Mouse (Mus musculus) cerebellum, postnatal 4 days (tissue): Measurements from ENCODE around the gene Fgfr2.
"Not testable (repeated sequence)": the region's sequence is repeated elsewhere in the genome, so short reads cannot be mapped to it uniquely, and the experiment has no call there.

Source experiments
- DNase-seq, 2 experiments: peaks; one replicate each; pipeline ENCODE4 v3.0.0; 2022; ENCODE audit warnings: low spot score in 2 of 2, mixed read lengths in 1 of 2

Fgfr2 gene

DNA sequence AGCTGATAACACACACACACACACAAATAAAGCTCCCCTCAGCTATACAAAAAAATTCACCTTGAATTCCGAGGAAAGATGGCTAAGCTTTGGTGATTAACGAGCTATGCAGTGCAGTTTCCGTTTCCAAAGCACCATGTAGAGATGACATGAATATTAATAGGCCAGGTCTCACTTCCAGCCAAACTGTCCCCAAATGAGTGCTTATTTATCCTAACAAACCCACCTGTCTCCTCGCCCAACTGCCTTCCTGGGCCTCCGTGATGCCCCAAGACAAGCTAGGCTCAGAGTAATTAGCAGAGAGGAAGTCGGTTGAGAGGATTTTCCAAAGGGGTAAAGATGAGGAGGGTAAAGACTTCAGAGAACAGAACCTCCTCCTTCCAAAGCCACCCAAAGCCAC, 2652.1 kb downstream of the Fgfr2 start:
- DNase-seq = no peak

DNA sequence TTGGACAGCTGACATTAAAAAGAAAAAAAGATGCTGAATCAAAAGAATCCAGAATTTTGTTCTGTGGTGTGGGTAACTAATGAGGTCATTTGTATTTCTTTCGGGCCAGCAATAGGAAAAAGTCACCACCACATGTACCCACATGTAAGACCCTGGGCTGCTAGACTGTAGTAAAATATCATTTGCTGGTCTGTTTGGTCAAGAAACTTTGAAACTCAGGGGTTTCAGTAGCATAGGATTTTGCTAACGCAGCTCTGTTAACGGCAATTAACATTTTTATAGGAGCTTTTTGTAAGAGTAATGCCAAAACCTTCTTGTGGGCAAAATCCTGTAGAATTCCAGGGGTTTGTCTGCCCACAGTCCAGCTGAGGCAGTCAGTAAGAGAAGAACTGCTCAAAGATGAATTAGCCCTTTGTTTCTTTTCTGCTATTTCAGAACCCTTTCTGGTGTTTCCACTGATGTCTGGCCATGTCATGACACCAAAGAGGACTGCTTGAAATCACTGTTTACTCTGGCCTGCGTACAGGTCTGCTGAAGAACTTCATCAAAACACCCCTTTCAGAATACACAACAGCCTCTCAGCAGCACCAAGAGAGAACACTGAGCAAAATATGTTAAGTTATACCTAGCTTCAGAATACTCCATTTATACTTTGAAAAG, 2667.4 kb downstream of the Fgfr2 start:
- no peak for DNase-seq

DNA sequence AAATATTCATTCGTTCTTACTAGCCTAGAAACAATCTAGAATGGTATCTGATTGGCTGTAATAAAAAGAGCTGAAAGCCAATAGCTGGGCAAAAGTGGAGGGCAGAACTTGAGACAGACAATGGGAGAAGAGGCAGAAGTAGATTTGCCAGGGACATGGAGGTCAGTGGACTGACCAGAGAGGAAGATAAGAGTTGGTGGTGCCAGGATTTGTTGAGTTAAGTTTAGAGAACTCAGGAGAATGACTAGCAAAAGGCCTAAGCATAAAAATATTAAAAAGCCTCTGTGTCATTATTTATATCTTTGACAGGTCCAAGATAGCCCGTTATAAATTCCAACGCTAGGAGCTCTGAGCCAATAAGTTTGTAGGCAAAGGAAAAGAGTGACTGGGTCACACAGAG, 2668.9 kb downstream of the Fgfr2 start:
- no peak for DNase-seq

DNA sequence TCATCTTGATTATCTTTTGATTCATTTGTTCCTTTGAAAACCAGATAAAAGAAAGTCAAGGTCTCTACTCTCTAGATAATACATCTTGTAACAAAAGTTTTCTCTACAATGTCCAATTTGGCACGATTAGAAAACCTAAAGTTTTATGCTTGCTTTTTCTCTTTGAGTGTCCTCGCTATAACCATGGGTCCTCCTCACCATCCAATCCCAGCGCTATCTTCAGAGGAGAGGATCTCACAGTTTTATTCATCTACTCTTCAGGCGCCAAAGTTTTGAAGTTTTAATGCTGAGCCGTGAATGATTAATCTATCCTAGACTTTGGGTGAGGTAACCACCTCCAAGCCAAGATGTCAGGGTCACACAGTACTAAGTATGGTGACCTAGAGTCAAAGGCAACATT, 2687.4 kb downstream of the Fgfr2 start:
- no peak for DNase-seq

DNA sequence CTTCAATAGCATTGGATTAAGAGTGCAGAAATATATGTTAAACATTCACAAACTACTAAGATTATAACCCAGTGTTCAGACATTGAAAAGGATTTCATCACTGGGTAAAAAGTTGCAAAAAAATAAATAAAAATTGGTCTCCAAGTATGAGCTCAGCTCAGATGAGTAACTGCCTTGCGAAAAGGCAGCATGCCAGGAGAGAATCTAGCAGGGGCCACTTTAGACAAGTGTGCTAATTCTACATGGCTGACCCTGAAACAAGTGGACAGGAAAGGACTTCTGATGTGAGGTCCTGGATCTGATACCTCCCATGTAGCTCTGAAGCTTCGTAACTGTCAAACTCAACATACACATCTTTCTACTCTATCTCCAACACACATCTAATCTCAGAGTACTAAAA, 2691.0 kb downstream of the Fgfr2 start:
- DNase-seq = no peak

DNA sequence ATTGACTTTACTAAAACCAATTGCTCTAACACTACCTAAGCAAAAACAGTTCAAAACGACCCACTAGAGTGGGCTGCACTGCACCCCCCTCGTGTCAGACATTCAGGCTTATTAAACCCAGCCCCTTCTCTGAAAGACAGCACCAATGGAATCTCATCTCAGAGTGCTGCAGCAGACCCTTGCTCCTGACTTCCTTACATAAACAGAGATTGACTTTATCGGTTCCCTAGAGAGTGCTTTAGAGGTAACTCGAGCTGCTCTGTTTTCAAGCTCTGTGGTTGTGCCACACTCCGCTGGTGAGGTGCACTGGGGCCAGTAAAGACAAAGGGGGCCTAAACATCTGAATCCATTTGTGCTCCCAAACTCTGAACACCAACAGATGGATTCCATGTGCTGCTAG, 2696.6 kb downstream of the Fgfr2 start:
- DNase-seq = no peak

DNA sequence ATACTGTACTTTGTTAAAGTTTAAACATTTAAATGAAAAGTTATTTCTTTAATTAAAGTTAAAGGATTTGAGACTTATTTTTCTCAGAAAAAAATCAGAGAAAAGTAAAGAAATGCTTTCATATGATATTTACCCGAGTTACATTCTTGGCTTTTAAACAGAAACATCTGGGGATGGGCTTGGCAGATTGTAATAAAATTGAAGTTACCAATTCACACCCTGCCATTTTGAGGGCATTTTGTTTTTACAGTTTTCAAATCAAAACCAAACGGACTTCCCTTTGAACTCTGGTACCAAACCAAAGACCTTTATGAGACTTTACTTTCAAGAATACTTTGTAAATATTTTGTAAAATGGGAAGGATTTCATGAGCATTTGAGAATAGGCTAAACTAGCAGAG, 2697.2 kb downstream of the Fgfr2 start:
- DNase-seq = no peak

DNA sequence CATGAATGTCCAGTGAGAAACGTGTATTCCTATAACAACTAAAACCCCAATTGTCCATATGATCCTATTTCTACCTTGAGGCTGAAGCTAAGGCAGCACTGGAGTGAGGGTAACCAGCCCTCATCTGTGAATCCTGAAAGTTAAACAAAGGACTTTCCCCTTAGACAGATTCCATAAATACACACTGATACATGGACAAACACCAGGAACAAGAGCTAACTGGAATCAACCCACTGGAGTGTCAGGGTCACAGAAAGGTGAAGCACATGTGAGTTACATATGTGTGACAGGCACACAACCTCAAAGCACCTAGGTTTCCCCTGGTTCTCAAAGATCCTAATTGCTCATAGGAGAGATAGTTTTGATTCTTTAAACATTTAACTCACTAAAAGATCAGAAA, 2703.2 kb downstream of the Fgfr2 start:
- no peak for DNase-seq

DNA sequence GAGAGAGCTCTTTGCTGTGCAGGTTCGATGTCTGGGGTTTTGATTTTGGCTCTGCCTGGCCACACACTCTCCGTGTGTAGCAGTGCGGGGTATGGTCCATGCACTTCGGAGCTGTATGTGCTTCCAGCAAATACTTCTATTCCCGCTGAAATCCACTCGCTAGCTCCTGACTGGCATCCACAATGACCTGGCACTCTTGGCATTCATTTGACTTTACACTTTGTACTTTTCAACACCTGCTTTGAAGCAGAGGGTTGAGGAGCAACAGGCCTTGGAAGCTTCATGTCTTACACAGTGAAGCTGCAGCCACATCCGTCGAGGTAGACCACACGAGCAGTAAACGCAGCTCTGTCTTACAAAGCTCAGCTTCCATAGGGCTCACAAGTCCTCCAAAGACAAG, 2715.5 kb downstream of the Fgfr2 start:
- no peak for DNase-seq

DNA sequence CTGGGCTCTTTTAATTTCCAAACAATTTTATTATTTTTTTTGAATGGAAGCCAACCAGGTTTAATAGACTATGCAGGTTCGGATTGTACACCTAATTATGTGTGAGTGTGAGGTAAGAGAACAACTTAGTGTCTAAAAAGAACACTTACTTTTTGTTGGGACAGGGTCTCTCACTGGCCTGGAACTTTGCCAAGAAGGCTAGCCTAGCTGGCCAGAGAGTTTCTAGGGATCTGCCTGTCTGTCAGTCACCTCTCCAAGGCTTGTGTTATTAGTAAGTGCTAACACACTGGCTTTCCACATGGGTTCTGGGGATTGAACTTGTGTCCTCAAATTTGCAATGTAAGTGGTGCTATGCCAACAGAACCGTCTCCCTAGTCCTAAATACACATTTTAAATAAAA, 2719.8 kb downstream of the Fgfr2 start:
- DNase-seq = no peak

DNA sequence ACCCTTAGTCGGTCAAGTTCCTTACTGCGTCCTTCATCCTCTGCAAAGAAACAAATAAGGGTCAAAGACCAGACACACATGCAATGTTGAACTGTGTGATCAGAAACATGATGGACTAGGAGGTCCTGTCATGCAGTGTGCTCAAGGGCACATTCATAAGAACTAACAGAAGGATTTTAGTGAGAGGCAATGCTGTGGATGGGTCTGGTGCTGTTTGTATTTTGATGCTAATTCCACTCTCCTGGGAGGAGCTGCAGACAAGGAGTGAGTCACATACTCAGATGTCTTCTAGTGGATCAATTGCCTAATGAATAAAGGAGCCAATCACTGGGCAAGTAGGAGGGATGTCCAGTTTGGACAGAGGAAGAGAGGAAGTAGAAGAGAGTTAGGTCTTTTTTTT, 2728.5 kb downstream of the Fgfr2 start:
- DNase-seq = no peak

DNA sequence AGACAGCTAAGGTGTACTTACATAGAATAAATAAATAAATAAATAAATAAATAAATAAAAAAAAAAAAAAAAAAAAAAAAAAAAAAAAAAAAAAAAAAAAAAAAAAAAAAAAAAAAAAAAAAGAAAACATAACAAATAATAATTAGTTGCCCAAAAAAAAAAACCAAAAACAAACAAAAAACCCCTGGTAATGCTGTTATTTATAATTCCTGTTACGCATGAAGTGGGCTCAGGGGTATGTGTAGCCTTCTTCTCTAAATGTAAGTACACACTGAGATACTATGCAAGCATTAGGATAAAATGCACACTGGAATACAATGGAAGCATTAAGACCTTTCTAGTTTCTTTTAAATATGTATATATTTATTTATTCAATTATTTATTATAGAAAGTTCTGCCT, 2733.1 kb downstream of the Fgfr2 start:
- DNase-seq = not testable (repeated sequence)

DNA sequence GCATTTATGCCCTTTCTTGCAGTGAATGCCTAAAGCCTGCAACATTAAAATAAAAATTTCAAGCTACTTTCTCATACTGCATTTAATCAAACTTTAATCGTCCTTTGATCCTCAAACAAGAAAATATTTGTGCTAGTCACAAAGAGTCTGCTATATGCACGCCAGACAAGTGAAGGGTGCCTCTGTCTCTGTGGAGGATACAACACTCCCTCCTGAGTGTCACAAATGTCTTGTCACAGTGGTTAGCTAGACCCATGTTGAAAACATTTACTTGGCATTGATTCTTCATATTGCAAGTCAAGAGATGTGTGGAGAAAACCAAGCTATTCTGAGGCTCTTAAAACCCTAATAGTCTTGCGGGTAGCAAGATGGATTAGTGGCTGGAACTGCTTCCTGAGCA, 2736.8 kb downstream of the Fgfr2 start:
- no peak for DNase-seq

DNA sequence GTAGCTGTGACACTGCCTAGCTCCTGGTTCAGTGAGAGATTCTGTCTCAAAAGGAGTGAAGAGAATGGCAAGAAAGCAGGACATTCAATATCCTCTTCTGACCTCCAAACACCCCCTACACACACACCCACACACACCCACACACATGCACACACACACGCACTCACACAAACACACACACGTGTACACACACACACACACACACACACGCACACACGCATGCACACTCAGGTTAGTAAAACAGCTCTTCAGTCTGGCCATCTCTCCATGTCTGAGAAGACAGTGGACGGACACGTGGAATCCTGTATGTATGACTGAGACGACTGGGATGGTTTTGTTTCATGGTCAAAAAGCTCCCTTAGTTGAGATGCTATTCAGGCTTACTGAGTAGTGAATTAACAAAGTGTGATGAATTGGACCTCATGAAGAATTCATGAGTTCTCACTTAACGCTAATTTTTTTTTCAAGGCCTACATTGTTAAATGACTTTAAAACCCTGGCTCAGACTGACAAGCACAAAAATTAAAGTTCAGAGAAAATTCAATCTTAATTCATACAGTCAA, 2737.3 kb downstream of the Fgfr2 start:
- DNase-seq = no peak

DNA sequence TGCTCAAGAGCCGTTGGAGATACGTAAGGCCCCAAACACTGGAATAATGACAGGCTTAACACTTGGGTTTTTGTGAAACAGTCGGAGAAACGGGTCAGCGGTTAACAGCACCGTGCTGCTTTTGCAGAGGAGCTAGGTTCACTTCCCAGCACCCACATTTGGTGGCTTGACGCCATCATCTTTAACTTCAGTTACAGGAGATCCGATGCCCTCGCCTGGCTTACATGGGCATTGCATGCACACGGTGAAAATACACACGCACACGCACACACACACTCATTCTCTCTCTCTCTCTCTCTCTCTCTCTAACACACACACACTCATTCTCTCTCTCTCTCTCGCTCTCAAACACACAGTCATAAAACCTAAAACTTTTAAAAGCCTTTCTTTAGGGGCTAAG, 2741.0 kb downstream of the Fgfr2 start:
- no peak for DNase-seq

DNA sequence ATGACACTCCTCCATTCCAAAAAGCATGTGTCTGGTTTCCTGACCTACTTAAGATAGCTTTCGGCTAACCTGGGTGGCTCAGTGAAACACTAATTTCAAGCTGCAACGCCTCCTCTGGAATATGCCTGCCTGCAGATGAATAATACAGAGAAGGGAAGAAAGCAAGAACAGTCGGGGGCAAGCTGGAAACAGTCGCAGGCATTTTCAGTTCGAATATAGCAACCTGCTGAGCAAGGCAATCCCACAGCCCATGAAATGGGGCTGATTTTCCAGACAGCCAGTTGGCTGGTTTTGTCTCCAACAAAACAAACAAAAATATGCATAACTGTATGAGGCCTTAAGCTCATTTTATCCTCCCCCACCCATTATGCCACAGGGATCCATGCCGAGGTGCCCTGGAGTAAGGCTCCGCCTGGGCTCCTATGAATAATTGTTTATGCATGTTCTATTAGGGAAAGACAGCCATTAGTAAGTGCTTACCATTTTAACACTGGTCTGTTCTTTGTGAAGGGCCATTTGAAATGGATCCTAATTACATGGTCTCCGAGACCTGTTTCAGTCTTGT, 2741.7 kb downstream of the Fgfr2 start:
- DNase-seq = no peak

DNA sequence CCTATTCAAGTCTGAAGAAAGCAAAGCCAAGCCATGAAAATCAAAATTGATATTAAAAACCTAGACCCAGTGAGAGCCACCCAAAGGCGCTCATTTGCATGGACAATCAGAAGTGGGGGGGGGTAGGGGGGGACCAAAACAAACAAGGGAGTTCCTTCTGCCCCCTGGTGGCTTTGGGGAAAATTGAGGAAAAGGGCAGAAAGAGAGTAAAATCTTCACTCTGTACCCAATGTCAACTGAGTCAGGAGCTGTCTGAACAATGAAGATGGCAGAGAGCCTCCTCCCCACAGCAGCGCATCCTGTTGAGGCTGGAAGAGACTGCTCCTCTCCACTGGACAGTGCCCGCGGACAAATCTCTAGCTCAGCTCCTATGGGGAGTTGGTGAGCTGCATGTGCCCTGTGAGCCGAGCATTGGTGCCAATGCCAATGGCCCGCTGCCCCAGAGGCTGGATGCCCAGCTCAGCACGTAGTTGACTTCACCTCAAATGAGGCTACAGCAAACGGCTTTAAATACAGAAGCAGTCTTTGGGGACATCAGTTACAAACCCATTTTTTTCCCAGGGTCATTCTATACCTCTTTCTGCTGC, 2742.3 kb downstream of the Fgfr2 start:
- DNase-seq = peak in 1 of 2 experiments; percentile 51

DNA sequence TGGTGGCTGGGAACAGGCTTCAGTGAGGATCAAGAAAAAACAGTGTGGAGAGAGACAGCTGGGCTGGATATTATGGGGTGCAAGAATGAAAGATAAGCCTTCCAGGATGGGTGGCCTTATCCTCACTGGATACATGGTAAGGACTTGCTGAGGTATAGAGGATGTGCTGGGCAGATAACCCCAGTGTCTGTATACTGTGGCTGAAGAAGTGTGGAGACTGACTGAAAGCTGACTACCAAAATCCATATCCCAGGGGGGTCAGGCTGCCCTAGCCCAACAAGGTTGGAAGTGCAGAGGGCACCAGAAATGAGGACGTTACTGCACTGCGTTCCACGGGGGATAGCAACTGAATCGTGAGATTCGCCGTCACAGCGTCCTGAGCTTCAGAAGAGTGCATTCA, 2742.8 kb downstream of the Fgfr2 start:
- DNase-seq = no peak

DNA sequence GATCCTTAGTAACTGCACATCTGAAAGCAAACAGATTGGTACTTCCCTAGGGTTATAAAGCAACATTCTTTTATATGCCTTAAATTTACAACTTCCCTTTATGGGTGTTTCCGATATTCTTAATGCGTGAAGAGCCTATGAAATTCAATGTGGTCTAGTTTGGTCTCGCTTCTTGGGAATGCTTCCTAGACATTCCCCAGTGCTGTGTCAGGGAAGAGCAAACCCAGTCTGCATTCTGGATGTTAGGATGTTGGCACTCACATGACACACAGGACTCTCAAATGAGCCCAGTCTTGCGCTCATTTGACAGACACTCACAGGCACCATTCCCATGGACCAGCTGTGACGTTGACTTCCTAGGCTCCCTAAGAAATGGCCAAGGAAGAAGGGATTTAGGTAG, 2743.3 kb downstream of the Fgfr2 start:
- no peak for DNase-seq

DNA sequence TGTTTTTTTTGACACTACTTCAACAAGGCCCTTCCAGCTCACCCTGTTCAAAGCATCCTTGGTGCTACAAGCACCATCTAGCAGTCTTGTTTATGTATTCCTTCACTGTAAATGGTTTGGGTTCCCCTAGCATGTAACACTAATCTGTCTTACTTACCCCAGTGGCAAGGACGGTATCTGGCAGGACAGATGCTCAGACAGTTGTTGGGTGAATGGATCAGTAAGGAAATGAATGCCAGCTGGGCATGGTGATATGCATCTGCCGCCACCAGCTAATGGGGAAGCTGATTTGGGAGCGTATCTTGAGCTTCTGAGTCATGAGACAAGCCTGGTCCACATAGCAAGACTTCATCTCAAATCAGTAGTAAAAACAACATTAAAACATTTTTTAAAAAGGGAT, 2744.8 kb downstream of the Fgfr2 start:
- no peak for DNase-seq

DNA sequence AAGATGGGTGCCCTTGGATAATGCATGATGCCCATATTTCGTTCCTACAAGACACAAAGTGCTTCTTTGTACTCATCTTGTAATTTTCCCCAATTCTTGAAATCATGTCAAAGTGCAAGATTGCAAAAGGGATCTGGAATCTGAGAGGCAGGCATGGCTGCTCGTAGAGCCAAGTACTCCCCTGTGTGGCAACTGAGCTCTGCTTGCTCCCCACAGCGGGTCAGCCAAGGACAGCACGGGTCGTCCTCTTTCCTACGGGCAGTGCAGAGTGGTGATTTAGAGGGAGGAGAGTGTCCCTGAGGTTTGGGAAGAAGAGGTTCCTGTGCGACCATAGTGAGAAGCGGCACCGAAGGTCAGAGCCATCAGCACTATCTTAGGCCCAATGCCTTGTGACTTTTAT, 2748.8 kb downstream of the Fgfr2 start:
- DNase-seq = no peak

DNA sequence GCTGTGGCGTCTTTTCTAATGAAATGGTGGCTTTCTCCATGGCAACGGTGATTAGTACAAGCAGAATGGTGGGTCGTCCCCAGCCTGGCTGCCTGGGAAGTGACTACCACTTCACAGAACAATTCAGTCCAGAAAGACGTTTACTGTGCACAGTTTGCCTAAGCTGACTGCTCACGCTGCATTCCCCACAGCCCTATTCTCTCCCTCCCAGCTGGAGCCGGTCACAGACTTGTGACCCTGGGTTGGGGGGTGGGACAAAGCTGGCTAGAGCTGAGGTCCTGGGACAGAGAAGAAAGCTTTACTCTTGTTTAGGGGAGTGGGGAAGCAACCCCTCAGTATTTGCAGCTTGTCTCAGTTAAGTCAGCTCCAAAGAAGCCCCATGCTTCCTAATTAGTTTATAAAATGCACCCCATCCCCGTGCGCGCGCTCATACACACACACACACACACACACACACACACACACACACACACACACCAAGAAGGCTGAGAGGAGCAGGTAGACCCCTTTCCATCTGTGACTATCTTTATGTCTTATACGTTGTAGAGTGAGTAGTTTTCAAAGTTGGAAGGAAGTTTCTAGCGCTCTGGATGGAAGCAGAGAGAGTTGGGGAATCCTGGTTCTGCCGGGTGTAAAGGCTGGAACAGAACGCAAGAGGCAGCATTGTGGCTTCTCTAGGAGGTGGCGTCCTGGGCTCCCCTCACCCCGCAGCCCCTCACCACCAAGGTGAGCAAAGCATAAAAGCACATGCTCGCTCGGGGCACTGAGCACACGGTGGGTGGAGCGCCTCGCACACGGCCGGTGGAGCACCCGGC, 2754.1 kb downstream of the Fgfr2 start:
- DNase-seq = peak in 1 of 2 experiments; percentile 13
